Mouse (Mus musculus) heart, embryonic 14.5 days (tissue): ENCODE measurements around the gene Zbtb49. TPM values are rescaled to one million over a fixed set of nuclear protein-coding genes. Genes with fewer than 3 reads are reported as not detected.

ENCODE experiments used
- ATAC-seq: fragments of 200-750 bp; cut with Nextera tagmentation; 2 replicates; pipeline ENCODE4 v1.8.0; 2017; ENCODE audit warnings: low read depth, moderate TSS enrichment; ENCODE audit not compliant: insufficient number of reproducible peaks, insufficient read depth, low FRiP score
- H3K27ac ChIP-seq, 2 experiments: fragments of 200-500 bp in 1 of 2; fragments of 300-500 bp in 1 of 2; sonication (generic) in 1 of 2; replicated peaks in 1 of 2; 2 replicates each; pipeline ENCODE4 v1.5.1; 2012 to 2014; ENCODE audit warnings: low read depth in 2 of 2, low read length in 2 of 2, control low read depth in 1 of 2, mild to moderate bottlenecking in 1 of 2, mixed read lengths in 1 of 2; ENCODE audit not compliant: control insufficient read depth in 1 of 2, insufficient read depth in 1 of 2
- H3K27me3 ChIP-seq: fragments of 300-500 bp; sonication (generic); 2 replicates; pipeline ENCODE4 v1.6.1; 2014; ENCODE audit warnings: mild to moderate bottlenecking, low read length, control low read depth; ENCODE audit not compliant: control insufficient read depth, insufficient read depth
- H3K36me3 ChIP-seq: fragments of 300-500 bp; sonication (generic); 2 replicates; pipeline ENCODE4 v1.6.1; 2014; ENCODE audit warnings: mild to moderate bottlenecking, control low read depth, low read length, mixed read lengths; ENCODE audit not compliant: control insufficient read depth, insufficient read depth
- H3K4me1 ChIP-seq, 2 experiments: fragments of 200-500 bp in 1 of 2; fragments of 300-500 bp in 1 of 2; sonication (generic) in 1 of 2; 2 replicates each; pipeline ENCODE4 v1.6.1; 2012 to 2014; ENCODE audit warnings: low read length in 2 of 2, control low read depth in 1 of 2, mixed read lengths in 1 of 2; ENCODE audit not compliant: control insufficient read depth in 2 of 2, insufficient read depth in 2 of 2
- H3K4me2 ChIP-seq: fragments of 300-500 bp; sonication (generic); 2 replicates; pipeline ENCODE4 v1.6.1; 2014; ENCODE audit warnings: mild to moderate bottlenecking, low read length
- H3K4me3 ChIP-seq, 2 experiments: fragments of 200-500 bp in 1 of 2; fragments of 300-500 bp in 1 of 2; sonication (generic) in 1 of 2; 2 replicates each; pipeline ENCODE4 v1.5.1; 2012 to 2014; ENCODE audit warnings: low read length in 2 of 2, mild to moderate bottlenecking in 2 of 2, control low read depth in 1 of 2, low read depth in 1 of 2, moderate library complexity in 1 of 2; ENCODE audit not compliant: control insufficient read depth in 1 of 2, insufficient read depth in 1 of 2
- H3K9ac ChIP-seq: fragments of 300-500 bp; sonication (generic); 2 replicates; pipeline ENCODE4 v1.6.1; 2014; ENCODE audit warnings: mild to moderate bottlenecking, low read length
- H3K9me3 ChIP-seq: fragments of 300-500 bp; sonication (generic); 2 replicates; pipeline ENCODE4 v1.6.1; 2016; ENCODE audit warnings: low read length, control low read depth; ENCODE audit not compliant: control insufficient read depth
- WGBS: fragments of 180-500 bp; shearing (Covaris S2); extraction: QIAGEN DNeasy Blood & Tissue Kit; methylation state at CpG from one replicate; pipeline ENCODE4 v1.1.7; 2014; 5-methylcytosine and 5-hydroxymethylcytosine counted together
- polyA plus RNA-seq: library from polyadenylated mRNA; unstranded; fragments of >200 nt; fragmentation: Nextera tagmentation; extraction: Ambion mirVana; gene quantifications from 2 replicates; pipeline ENCODE4 v1.2.1, GENCODE M21; 2014

Gene Zbtb49
- polyA plus RNA-seq, 1 experiment from 2014 or later, result 7.5 TPM

DNA sequence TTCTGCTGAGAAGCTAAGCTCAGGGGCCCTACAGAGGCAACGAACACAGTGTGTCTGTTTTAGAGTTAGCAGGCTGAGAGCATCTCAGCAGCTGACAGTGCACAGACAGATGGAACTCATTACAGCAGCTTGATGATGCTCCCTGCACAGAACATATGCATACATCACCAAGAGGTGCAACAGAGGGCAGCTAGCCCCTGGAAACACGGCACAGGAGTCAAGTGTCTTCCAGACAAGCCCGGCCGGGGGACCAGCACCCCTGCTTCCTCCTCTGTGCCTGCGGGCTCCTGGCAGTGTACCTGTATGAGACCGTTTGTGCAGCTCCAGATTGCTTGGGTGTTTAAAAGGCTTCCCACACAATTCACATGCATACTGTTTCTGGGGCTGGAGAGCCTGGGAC lies 7.2 kb downstream of the Zbtb49 start:
- Histone ChIP-seq H3K27me3 (no peaks in the 10 kb centered on the region), H3K27ac (no peak overlapping the region), H3K4me2 (no peak overlapping the region), H3K9ac (no peak overlapping the region), H3K9me3 (no peaks in the 10 kb centered on the region), H3K4me1 (no peaks in the 10 kb centered on the region), H3K4me3 (no peak overlapping the region), H3K36me3 (peaks cover 72% of the 10 kb centered on the region)
- WGBS, result 87% methylated on average over 6 of the region's 6 CpGs
- no peak for ATAC-seq

DNA sequence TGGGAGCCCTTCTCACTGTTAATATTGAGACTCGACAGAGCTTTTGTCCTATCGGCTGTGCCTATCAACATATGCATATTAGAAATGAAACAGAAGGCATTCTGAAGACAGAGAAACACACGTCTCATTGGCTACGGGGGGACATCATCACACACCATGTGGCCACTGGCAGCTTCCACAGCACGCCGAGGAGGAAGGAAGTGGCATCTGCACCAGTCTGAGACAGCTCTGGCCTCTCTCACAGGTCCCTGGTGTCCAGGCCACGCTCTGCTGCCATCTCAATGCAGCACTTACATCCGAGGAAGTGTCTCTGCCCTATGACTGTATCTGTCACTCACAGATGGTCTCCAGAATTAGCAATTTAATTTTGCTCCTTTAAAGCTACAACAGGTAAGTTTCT lies 8.6 kb downstream of the Zbtb49 start:
- Histone ChIP-seq H3K4me1 (no peaks in the 10 kb centered on the region), H3K9me3 (no peaks in the 10 kb centered on the region), H3K4me3 (no peak overlapping the region), H3K27ac (no peak overlapping the region), H3K9ac (no peak overlapping the region), H3K36me3 (peaks cover 70% of the 10 kb centered on the region), H3K27me3 (no peaks in the 10 kb centered on the region), H3K4me2 (no peak overlapping the region)
- ATAC-seq, result no peak
- WGBS, result 87% methylated on average over 8 of the region's 8 CpGs

DNA sequence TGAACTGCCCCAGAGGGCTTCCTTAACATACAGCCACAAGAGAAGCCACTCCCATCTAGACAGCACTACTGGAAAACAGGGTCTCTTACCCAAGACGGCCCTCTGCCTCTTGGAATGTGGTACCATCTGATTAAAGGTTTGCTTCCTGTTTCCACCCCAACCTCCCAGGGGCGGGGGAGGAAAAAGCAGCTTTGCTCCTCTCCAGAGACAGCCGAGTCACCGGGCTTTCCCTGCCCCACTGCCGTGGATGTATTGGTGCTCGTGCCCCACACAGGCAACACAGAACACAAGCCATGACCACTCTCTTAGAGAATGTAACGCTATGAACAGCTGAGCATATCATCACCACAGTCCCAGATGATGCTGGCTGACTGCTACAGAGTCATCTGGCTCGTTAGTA lies 11.3 kb downstream of the Zbtb49 start:
- 41% methylated on average over 8 of the region's 8 CpGs for WGBS
- Histone ChIP-seq H3K27me3 (no peaks in the 10 kb centered on the region), H3K27ac (no peak overlapping the region), H3K9ac (no peak overlapping the region), H3K4me3 (no peak overlapping the region), H3K4me1 (peaks cover 3 to 5% of the 10 kb centered on the region in 2 experiments; a peak in 2 of 4 replicates), H3K4me2 (no peak overlapping the region), H3K36me3 (peaks cover 60% of the 10 kb centered on the region), H3K9me3 (no peaks in the 10 kb centered on the region)
- no peak for ATAC-seq

DNA sequence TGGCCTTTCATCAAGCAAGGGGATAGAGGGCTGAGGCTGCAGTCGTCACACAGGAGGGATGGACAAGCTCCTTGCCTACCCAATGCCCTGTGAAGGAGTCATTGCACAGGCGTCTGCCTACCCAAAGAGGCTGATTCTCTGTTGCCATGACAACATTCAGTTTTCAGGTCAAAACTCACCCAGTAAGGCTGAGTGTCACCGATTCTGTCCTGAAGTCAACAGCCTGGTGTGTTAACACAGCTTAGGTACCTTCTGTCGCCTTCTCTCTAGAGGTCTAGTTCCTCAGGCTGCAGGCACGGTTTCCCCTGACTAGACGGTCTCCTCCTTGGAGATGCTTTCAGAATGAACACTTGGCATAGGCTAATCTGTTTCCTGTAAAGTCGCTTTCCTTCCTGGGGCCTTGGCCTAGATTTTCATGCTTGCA lies 14.9 kb downstream of the Zbtb49 start:
- Histone ChIP-seq H3K4me1 (peaks cover 3 to 5% of the 10 kb centered on the region in 2 experiments; a peak in 2 of 4 replicates), H3K36me3 (peaks cover 59% of the 10 kb centered on the region), H3K9me3 (no peaks in the 10 kb centered on the region), H3K27ac (no peak overlapping the region), H3K4me2 (no peak overlapping the region), H3K4me3 (no peak overlapping the region), H3K27me3 (no peaks in the 10 kb centered on the region), H3K9ac (no peak overlapping the region)
- 65% methylated on average over 7 of the region's 7 CpGs for WGBS
- ATAC-seq, result no peak

DNA sequence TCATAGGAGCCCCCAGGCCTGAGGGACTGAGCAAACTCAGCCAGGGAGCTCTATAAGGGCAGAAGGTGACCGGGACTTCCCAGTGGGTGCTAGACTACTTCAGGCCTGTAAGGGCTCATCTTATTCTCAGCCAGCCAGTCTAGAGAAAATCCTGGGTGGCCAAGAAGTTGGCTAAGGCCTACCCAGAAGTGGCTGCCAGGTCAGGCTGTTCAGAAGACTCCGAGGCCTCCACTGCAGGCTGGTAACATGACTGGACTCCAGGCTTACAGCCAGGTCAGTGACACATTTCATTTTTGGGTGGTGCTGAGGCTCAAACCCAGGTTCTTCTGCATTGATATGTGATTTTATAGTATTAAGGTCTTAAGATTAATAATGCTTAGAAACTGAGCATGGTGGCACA lies 20.6 kb downstream of the Zbtb49 start:
- no peak overlapping the region for H3K4me2 ChIP-seq
- H3K36me3 ChIP-seq, result peaks cover 57% of the 10 kb centered on the region
- H3K9me3 ChIP-seq, result no peaks in the 10 kb centered on the region
- WGBS, result 94% methylated on average over 2 of the region's 2 CpGs
- H3K27ac ChIP-seq, result no peak overlapping the region
- no peak for ATAC-seq
- no peak overlapping the region for H3K9ac ChIP-seq
- H3K4me3 ChIP-seq, result no peak overlapping the region
- no peaks in the 10 kb centered on the region for H3K27me3 ChIP-seq
- no peaks in the 10 kb centered on the region for H3K4me1 ChIP-seq

DNA sequence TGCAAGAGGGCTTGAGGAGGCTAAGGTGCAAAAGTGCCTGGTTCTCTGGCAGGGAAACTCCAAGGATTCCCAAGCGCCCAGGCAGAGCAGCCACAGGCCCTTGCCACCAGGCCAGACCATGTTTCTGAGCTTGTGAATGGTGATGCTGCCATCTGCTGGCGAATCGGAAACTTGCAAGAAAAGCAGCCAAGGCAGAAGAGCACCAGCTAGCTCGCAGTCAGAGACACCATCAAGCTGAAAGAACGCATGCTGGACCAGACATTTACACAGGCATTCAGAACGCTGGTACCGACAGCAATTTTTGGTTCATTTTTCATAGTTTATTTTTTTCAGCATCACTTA lies 22.8 kb downstream of the Zbtb49 start:
- WGBS, result 14% methylated on average over 7 of the region's 7 CpGs
- no peak for ATAC-seq

DNA sequence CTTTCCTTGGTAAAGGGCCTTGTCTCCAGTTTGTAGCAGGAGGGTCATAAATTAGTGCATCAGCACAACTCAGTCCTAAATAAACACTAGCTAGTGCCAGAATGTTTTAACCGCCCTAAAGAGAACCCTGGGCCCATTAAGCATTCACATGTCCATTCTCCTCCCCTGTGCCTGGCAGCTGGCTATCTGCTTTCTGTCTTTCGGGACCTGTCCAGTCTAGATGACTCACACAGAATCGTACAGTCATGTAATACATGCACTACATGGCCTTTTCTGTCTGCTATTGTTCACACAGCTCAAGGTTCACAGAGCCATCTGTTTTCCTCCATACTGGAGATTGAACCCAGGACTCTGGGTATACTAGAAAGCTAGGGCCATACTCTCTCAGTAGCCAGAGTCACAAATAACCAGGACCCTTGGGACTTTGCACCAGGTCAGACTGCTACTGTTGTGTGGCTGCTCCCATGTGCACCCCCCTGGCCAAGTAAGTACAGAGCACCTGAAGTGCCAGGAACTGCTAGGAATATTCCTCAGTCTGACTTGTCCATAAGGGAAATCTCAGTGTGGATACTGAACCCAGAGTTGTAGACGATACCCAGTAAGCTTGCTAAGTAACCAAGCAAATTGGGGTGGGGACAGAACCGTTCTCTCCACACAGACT lies 23.3 kb downstream of the Zbtb49 start:
- Histone ChIP-seq H3K9me3 (no peaks in the 10 kb centered on the region), H3K4me1 (no peaks in the 10 kb centered on the region), H3K27me3 (no peaks in the 10 kb centered on the region), H3K9ac (no peak overlapping the region), H3K4me3 (no peak overlapping the region), H3K36me3 (peaks cover 30% of the 10 kb centered on the region), H3K4me2 (no peak overlapping the region), H3K27ac (no peak overlapping the region)
- WGBS, result 64% methylated on average over 5 of the region's 5 CpGs
- no peak for ATAC-seq

More for the DNA sequence above, 22.8 kb downstream of the Zbtb49 start:
- no peak overlapping the region for H3K9ac ChIP-seq
- no peak overlapping the region for H3K4me3 ChIP-seq
- H3K36me3 ChIP-seq, result peaks cover 35% of the 10 kb centered on the region
- no peaks in the 10 kb centered on the region for H3K9me3 ChIP-seq
- no peaks in the 10 kb centered on the region for H3K4me1 ChIP-seq
- no peak overlapping the region for H3K27ac ChIP-seq
- no peaks in the 10 kb centered on the region for H3K27me3 ChIP-seq
- no peak overlapping the region for H3K4me2 ChIP-seq

DNA sequence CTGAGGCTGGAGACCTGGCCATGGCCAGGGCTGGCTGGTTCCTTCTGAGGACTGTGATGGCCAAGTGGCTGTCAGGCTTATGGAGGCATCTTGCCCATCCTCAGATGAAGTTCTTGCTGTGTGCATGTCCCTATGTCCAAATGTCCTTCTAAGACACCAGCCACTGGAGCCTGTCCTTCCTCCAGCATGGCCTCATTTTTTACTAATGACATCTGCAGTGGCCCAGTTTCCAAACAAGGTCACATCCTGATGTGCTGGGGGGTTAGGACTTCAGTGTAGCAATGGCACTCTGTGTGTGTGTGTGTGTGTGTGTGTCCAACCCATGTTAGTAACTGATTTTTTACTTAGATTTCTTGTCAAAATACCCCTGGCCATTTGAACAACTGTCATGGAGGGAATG lies 24.3 kb downstream of the Zbtb49 start:
- no peaks in the 10 kb centered on the region for H3K9me3 ChIP-seq
- ATAC-seq, result no peak
- peaks cover 20% of the 10 kb centered on the region for H3K36me3 ChIP-seq

More for the DNA sequence above, 24.3 kb downstream of the Zbtb49 start:
- H3K4me2 ChIP-seq, result no peak overlapping the region
- no peak overlapping the region for H3K4me3 ChIP-seq
- H3K4me1 ChIP-seq, result no peaks in the 10 kb centered on the region
- H3K27me3 ChIP-seq, result no peaks in the 10 kb centered on the region
- no peak overlapping the region for H3K27ac ChIP-seq
- no peak overlapping the region for H3K9ac ChIP-seq
